Comparison of ENCODE assay signal across 8 mouse cellular contexts in genomic region chr13:78194850-78195600, GRCm38 (mm10). TPM values are rescaled to one million over a fixed set of nuclear protein-coding genes. Genes with fewer than 3 reads are reported as not detected.
A peak's percentile ranks its signal among the peaks of the same experiment; 100 is the strongest.
DNase-seq lines count a peak whose midpoint lies in the region; ATAC-seq and TF ChIP-seq lines count a peak whose summit lies in the region.

No protein-coding gene starts in this region.

- H3K9me3 ChIP-seq in heart, embryonic 16.5 days (replicated peaks; ENCODE audit: control insufficient read depth, low read length): no peaks in the 10 kb centered on the region
- no peaks in the 10 kb centered on the region for H3K9me3 ChIP-seq in midbrain, embryonic 12.5 days

- DNase-seq in heart, adult 2 months: no peak
- no peak for DNase-seq in heart, adult 18-20 months
- DNase-seq in testis, postnatal 10 days (ENCODE audit: low spot score): no peak
- no peak for DNase-seq in urinary bladder, postnatal 36 days (ENCODE audit: low spot score in 2 of 2)
- DNase-seq in lung, postnatal 25 days (ENCODE audit: low spot score): no peak

- no peak overlapping the region for H3K4me3 ChIP-seq in heart, adult 2 months
- H3K4me3 ChIP-seq in testis, adult 2 months (ENCODE audit: control insufficient read depth, low read depth, low read length): peak overlapping the region; percentile 1
- H3K4me3 ChIP-seq in heart, embryonic 16.5 days (ENCODE audit: low read length): peak overlapping the region; percentile 45
- H3K4me3 ChIP-seq in midbrain, embryonic 12.5 days: peak overlapping the region; percentile 93

- peak overlapping the region; percentile 9; the same call in 1 of the 2 replicates for H3K9ac ChIP-seq in heart, adult 2 months (ENCODE audit: low read depth, low read length)
- H3K9ac ChIP-seq in heart, embryonic 16.5 days (ENCODE audit: low read length): peak overlapping the region; percentile 51
- peak overlapping the region; percentile 98 for H3K9ac ChIP-seq in midbrain, embryonic 12.5 days (replicated peaks)

- intact Hi-C loops in heart, adult 2 months (cut with DNase I): loop anchor here (5.0 to 10.0 kb wide), 2 partner anchors 33 to 490 kb away; partner anchors contain the start of gene Fam172a

- ATAC-seq in heart, embryonic 16.5 days (replicated peaks; ENCODE audit: extremely low read depth, insufficient read depth, low FRiP score): no peak
- peak; percentile 13; the same call in 1 of the 2 replicates for ATAC-seq in midbrain, embryonic 12.5 days (ENCODE audit: low FRiP score, low read depth)

- no peaks in the 10 kb centered on the region for H3K79me2 ChIP-seq in heart, adult 2 months (replicated peaks; ENCODE audit: control insufficient read depth, insufficient read depth, low read length)

- H3K4me1 ChIP-seq in heart, adult 2 months (ENCODE audit: control insufficient read depth, insufficient read depth, low read length): no peaks in the 10 kb centered on the region
- H3K4me1 ChIP-seq in testis, adult 2 months (ENCODE audit: control insufficient read depth, insufficient read depth, low read length): peaks cover 8% of the 10 kb centered on the region
- peaks cover 7% of the 10 kb centered on the region for H3K4me1 ChIP-seq in heart, embryonic 16.5 days (ENCODE audit: control insufficient read depth, insufficient read depth, low read length)
- peaks cover 20% of the 10 kb centered on the region for H3K4me1 ChIP-seq in midbrain, embryonic 12.5 days

- WGBS in heart, adult 2 months: 39% methylated on average over 64 of the region's 64 CpGs
- WGBS in heart, embryonic 16.5 days: 12% methylated on average over 64 of the region's 64 CpGs
- WGBS in midbrain, embryonic 12.5 days: 2% methylated on average over 64 of the region's 64 CpGs

- H3K4me2 ChIP-seq in heart, embryonic 16.5 days (ENCODE audit: low read depth, low read length): peak overlapping the region; percentile 60
- peak overlapping the region; percentile 64 for H3K4me2 ChIP-seq in midbrain, embryonic 12.5 days (replicated peaks)

- no peak overlapping the region for H3K27ac ChIP-seq in heart, adult 2 months
- no peak overlapping the region for H3K27ac ChIP-seq in testis, adult 2 months (ENCODE audit: control insufficient read depth, insufficient read depth, low read depth, low read length)
- no peak overlapping the region for H3K27ac ChIP-seq in heart, embryonic 16.5 days (ENCODE audit: low read length)
- H3K27ac ChIP-seq in midbrain, embryonic 12.5 days (replicated peaks): peak overlapping the region; percentile 92

- no peak for TF ChIP-seq EP300 in heart, adult 2 months (IDR thresholded peaks at IDR 0.05; ENCODE audit: insufficient read depth, low read depth, low read length)

- H3K27me3 ChIP-seq in heart, adult 2 months (ENCODE audit: control insufficient read depth, insufficient read depth, low read length): peaks cover 9% of the 10 kb centered on the region
- H3K27me3 ChIP-seq in testis, adult 2 months (ENCODE audit: control insufficient read depth, insufficient read depth, low read length): no peaks in the 10 kb centered on the region; the same call in none of the 2 replicates
- H3K27me3 ChIP-seq in heart, embryonic 16.5 days (ENCODE audit: control insufficient read depth, insufficient read depth, low read length): peaks cover 49% of the 10 kb centered on the region
- H3K27me3 ChIP-seq in midbrain, embryonic 12.5 days: peaks cover 23% of the 10 kb centered on the region

- no peak for TF ChIP-seq CTCF in heart, adult 2 months (IDR thresholded peaks at IDR 0.05)
- no peak for TF ChIP-seq CTCF in testis, adult 2 months (IDR thresholded peaks at IDR 0.05; ENCODE audit: control insufficient read depth, insufficient read depth, insufficient replicate concordance, low read depth, low read length)

- no peaks in the 10 kb centered on the region for H3K36me3 ChIP-seq in heart, adult 2 months (ENCODE audit: control insufficient read depth, insufficient read depth, low read length)
- no peaks in the 10 kb centered on the region for H3K36me3 ChIP-seq in testis, adult 2 months (ENCODE audit: control insufficient read depth, insufficient read depth, low read length)
- H3K36me3 ChIP-seq in heart, embryonic 16.5 days (ENCODE audit: control insufficient read depth, insufficient read depth): no peaks in the 10 kb centered on the region
- H3K36me3 ChIP-seq in midbrain, embryonic 12.5 days: peaks cover 31% of the 10 kb centered on the region

- TF ChIP-seq POLR2A in heart, adult 2 months (IDR thresholded peaks at IDR 0.05; ENCODE audit: insufficient read depth, low read depth, low read length): no peak
- TF ChIP-seq POLR2A in testis, adult 2 months (IDR thresholded peaks at IDR 0.05; ENCODE audit: control insufficient read depth, low read depth, low read length): no peak

RNA-seq across cellular contexts. Expression of gene Nr2f1, which starts 4.5 kb away (rescaled TPM):
- total RNA-seq in heart, adult 2 months (2021): 1 to 10 TPM; 2.7 TPM
- polyA plus RNA-seq in heart, adult 2 months (2012; rRNA removed): 8.9 and 10.5 TPM in 2 replicates
- 1 to 10 TPM; 2.1 to 2.6 TPM for total RNA-seq in heart, adult 18-20 months (2021)
- polyA plus RNA-seq in testis, adult 2 months (2012; rRNA removed): 0.14 and 0.69 TPM in 2 replicates
- polyA plus RNA-seq in heart, embryonic 16.5 days (2015; fragmentation: Nextera tagmentation; extraction: Ambion mirVana): 2.3 and 2.8 TPM in 2 replicates
- polyA plus RNA-seq in midbrain, embryonic 12.5 days (2016; fragmentation: Nextera tagmentation; extraction: Ambion mirVana): 62.3 and 84.1 TPM in 2 replicates

Comparison
In these comparisons a context has a peak if more than half of its experiments do, and no peak if none do; other contexts are left out.
1. H3K9ac ChIP-seq: peak in every context shown above with its lines; median percentile 98 in midbrain, embryonic 12.5 days; 51 in heart, embryonic 16.5 days; 9 in heart, adult 2 months.